Mouse (Mus musculus) c-Kit-positive CD71-positive TER-119-positive erythroid progenitor cells, embryonic 14.5 days (primary cell): ENCODE data around the gene AU021092.
A peak's percentile ranks its signal among the peaks of the same experiment; 100 is the strongest.

Experiments
- DNase-seq: peaks from one replicate; pipeline ENCODE4 v3.0.0-alpha.2; 2013; ENCODE audit warnings: low spot score

AU021092 gene

DNA sequence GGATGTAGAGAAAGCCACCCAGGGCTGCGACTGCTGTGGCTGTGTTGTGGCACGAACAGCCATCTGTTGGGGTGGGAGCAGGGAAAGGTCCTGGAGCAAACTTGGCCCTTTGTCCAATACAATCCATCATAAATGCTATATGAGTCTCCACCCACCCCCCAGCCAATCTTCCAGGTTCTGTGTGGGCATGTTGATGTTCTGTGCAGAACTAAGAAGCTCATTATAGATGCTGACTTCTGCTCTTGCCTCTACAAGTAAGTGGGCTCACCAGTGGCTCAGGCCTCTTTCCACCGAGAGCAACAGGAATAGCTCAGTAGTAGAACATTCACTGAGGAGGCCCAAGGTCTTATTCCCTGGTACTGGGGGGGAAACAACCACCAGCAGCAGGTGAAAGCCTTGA is 9.9 kb downstream of the AU021092 start:
- DNase-seq, result no peak

DNA sequence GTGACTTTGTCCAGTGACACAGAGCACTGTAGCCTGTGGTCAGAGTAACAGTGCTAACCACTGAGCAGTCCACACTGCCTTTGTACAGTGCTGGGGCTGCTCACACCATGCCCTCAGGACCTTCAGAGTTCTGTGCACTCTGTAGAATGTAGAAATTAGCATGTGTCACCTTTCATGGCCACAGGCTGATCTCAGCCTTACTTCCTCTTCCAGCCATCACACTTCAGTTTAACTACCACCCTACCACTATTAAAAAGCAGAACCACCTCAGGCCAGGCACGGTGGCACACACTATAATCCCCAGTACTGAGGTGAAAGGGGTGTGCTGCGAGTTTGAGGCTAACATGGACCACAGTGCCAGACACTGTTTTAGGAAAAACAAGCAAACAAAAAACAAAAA is 11.7 kb downstream of the AU021092 start:
- DNase-seq, result no peak

DNA sequence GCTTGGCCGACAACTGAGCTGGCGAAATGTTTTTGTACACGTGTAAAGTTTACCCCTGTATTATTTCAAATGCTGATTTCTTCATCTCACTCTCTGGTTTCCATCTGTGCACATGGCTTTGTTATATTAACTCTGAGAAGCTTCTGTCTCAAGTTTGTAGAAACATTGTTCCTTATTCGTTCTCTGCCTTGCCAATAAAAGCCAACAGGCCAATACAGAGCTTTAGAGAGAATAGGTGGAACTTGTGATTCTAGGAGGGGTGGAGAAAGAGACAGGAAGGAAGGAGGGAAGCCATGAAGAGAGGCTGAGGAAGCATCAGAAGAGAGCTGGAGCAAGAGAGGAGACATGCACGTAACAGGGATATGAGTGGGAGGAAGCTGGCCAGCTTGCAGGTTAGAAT is 16.0 kb downstream of the AU021092 start:
- DNase-seq, result no peak

DNA sequence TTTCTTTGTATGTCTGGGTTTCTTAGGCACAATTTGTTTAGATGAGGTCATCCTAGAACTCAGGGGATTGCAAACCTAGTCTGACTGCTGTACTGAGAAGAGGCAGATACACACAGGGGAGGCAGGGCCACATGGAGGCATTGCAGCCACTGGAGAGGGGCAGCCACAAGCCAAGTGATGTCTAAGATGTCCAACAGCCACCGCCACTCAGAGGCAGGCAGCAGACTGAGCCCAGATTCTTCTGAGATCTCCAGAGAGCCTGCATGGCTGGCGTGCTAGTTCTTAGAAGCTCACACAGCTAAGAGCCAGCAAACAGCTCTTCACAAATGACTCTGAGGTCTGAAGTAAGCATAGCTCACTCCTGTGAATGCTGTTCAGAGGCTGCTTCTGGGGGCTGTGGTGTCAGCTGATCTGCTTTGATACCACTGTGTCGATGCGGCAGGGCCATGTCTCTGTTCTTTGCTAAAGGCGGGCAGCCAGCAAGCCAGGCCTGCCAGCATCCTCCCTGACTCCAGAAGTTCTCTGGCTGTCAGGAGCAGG is 16.6 kb downstream of the AU021092 start:
- DNase-seq, result no peak

DNA sequence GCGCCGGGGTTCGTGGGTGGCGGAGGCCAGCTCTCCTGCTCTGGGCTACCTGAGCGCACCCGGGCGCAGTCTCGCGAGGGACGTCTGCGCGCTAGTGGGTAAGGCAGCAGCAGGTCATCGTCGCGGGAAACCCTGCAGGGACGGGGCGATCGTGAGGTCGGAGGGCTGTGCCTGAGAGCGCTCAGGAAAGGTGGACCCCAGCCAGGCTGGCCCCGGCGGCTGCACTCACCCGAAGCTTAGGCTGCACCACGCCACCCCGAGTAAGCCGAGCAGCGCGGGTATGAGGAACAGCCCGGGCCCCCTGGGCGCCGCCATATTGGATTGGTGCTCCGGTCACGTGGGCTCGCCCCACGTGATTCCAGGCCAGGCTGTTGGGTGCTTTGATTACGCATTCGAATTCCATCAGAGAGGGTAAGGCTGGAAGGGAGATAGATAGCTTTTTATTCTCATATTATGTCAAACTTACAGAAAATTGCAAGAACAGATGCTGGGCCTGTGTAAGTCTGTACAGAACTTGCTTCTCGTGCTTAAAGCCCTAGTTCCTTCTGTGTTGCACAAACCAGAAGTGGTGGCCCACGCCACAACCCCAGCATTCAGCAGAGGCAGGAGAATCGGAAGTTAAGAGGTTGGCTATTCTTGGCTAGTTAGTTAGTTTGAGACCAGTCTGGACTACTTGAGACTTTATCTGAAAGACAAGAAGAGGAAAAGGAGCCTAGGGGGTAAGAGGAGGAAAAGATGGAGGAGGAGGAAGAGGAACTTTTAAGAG is 18.2 kb downstream of the AU021092 start, which contains the start of gene Nagpa:
Gene Nagpa, minus strand, starts transcription at position 345 of the 766 bp plus-strand sequence.
- DNase-seq, result peak; percentile 77

DNA sequence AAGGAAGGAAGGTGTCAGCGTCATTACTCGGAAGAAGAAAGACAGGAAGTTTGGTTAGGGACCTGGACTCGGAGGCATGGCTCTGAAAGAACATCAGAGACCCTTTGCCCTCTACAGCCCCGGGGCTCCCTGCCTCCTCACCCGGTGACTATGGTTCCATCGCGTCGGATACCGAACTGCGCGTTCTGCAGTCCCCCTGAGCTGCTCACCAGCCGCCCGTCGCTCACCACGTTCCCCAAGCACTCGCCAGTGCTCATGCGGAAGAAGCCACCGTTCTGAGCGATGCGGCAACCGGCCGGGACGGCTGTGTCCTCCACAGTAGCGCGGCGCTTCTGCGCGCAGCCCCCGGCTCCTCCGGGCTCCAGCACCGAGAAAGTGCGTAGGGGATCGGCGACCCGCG is 18.9 kb downstream of the AU021092 start:
- peak; percentile 30 for DNase-seq

DNA sequence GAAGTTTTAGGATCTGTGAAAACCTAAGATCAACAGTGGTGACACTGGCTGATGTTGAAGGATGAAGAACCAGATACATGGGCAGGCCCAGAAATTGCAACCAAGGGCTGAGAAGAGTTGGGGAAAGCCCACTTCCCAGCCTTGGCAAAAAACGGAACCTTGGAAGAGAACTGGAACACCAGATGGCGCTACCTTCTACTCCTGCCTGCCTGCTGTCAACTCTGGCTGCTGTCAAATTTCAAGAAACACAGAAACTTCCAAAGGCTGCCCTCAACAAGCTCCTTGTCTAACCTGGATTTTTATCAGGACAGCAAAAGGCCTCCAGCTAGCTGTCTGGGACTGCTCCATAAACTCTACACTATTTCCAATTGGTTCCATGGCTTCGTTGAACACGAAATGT is 19.4 kb downstream of the AU021092 start:
- peak; percentile 44 for DNase-seq

DNA sequence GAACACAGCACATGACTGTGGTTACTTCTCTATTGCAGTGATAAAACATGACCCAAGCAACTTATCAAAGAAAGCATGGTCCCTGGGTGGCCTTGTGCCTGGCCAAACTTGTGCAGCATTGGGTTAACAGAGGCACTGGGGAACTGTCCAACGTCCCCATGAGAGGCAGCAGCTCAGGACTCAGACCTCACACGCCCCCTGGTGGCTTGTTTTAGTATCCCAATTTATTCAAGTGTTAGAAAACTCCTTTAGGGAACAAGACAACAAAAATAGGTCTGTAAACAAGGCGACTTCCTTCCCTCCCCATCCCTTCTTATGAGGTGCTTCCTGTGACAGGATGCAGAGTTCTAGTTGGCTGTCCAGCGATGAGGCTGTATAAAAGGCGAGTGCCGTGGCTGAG is 27.0 kb downstream of the AU021092 start:
- peak; percentile 57 for DNase-seq

DNA sequence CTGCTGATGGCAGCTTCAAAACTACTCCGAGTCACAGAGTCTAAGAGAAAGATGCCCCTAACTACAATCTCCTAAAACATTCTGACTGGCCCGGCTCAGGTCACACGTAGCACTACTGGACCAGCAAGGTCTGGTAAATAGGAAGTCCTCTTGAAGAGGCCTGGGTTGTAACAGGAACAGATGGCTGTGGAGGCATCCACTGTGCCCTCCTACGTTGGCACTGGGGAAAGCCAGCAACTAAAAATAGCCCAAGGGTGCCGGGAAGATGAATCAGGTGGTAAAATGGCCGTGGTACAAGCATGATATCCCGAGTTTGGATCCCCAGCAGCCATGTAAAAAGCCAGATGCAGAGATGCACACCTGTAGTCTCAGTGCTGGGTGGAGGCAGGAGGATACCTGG is 35.9 kb downstream of the AU021092 start:
- DNase-seq, result no peak

DNA sequence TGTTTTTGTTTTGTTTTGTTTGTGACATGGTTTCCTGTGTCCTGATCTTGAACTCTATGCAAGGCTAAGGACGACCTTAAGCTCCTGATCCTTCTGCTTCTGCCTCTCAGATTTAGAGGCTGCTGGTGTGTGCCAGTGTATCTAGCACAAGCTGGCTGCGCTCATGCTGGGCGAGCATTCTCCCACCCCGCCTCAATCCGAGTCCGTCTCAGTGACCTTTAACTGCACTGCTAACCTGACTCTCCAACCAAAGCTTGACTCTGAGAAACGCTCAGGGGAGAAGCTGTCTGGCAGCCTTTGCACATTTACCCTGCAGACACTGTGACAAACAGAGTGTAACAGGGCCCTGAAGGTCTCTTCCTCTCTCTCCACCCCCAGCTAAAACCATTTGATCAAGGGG is 36.4 kb downstream of the AU021092 start:
- DNase-seq, result no peak

DNA sequence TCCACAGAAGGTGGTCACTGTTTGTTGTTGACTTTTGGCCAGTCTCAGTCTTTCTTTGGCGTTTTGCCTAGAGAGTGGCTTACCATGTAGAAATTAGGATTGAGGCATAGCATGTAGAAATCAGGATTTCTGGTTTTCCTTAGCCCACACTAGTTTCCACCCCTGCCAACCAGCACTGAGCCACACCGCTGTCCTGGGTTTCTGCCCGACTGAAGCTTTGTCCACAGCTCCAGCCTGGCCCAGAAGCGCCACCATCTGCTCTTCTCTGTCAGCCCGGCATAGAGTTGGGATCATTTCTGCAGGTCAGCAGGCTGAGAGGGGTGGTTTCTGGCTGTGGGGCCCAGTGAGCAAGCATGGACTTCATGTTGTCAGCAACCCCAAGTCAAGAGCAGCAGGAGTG is 37.1 kb downstream of the AU021092 start:
- DNase-seq, result no peak

DNA sequence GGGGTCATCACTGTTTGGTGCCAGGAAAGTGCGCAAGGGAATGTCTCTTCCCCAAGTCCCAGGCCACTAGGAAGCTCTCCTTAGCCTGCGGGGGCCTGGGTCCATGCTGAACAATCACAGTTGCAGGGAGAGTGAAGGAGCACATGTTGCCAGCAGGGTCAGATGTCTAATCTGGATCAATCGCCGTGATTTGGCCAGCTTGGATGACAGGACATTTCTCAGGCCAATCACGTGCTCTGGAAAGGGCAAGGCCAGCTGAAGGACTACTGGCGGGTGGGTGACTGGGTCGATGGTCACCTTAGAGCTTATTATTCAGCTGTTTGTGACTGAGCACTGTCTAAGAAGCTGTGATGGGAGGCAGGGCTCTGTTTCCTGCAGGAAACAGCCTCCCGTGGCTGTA is 38.0 kb downstream of the AU021092 start:
- DNase-seq, result no peak

DNA sequence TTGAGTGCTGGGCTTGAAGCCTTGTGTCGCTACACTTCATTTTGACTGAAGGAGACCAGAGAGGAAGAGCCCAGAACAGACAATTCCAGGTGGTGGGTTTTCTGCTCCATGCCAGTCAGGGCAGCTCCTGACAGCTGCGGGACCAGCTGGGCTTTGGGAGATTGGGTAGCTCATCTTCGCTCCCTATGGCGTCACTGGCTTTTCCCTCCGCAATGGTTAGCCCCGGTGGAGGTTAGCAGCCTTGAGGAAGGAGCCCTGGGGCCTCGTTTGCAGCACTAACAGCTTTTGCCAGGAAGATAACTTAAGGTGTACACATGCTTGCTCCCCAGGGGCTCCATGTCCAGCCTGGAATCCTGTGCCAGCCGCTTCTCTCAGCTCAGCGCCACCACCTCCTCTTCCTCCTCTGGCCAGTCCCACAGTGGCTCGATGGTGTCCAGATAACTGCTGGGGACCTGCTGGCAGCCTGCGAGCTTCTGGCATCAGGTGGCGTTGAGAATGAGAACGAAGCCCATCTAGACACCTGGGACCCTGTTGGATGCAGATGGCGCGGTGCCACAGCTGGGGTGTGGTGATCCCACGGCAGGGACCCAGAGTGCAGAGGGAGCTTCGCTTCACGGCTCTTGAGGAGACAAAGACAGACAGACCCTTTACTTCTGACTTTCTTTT is 38.7 kb downstream of the AU021092 start:
- DNase-seq, result no peak

DNA sequence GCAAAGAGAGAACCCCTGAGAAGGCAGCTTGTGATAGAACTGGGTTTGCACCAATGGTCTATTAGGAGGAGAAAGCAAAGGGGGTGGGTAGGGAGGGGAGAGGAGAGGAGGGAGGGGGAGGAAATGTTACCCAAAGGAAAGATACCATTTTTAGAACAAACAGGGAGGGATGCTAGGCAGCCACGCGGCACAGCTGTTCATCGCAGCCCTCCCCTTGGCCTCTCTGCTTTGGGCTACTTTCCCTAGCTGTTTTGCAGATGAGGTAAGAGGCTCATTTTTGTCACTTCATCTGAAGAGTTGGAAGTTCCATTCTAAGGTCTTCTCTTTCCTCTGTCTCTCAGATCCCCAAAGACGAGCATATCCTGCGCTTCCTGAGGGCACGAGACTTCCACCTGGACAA is 49.5 kb downstream of the AU021092 start:
- DNase-seq, result no peak

DNA sequence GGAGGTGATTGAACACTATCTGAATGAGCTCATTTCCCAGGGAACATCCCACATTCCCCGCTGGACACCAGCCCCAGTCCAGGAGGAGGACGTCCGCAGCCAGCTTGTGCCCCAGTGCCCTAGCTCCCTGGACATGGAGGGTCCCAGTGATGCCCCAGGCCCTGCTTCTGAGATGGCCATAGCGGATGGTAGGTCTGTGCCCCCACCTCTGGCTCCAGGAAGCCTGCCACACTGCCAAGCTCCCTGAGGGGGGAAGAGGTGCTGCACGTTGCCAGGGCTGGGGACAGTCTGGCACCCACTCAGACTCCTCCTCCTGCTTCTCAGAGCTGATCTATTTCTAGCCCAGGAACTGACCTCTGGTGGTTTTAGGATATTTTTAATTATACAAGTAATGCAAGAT is 53.3 kb downstream of the AU021092 start:
- DNase-seq, result no peak

DNA sequence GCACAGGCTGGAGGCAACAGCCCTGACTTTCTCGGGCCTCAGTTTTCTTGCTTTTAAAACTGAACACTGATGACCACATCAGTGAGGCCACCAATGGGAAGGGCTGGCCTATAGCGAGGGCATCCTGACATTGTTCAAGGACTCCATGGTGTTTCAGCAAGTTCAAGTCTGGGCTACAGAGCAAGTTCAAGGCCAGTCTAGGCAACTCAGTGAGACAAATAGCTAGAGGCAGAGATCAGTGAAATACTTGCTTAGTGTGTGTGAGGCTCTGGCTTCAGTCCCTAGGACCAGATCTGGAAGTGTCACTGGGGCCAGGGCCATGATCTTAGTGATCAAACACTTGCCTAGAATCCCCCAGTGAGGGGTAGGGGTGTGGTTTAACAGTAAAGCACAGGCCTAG is 54.1 kb downstream of the AU021092 start:
- no peak for DNase-seq

DNA sequence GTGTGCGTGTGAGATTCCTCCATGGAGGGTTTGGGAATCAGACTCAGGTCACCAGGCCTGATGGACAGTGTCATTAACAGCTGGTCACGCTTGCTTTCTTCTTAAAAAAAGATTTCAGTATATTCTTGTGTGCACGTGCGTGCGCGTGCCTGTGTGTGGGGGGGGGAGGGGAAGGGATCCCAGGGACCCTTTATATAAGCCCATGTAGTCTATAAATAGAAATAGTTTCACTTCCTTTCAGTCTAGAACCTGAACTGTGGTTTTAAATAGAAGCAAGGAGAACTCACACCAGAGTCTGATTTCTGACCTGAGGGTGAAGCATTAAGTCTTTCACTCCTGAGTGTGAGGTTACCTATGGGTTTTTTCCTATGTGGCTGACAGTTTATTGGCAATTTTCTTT is 57.8 kb downstream of the AU021092 start:
- DNase-seq, result no peak
